Mouse (Mus musculus): ENCODE measurements around the gene Dnah11.

DNA sequence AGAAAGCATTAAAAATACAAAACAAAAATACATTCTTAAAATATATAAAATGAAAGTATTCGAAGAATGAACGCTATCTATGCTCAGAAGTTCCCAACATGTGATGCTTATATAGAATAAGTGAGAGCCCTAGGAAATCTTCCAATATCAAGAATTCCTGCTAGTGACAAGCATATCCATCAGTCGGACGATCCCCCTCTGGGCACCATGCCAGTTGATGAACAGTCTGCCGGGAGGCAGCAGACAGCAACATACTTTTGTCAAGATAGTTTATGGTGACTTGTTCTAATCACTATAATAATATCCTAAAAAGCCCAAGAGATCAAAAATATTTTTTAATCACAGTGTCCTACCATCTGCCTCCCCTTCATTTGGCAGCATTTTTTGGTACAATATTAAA, 114.7 kb downstream of the Dnah11 start:
- TF ChIP-seq CTCF (conservative IDR thresholded peaks at IDR 0.05; ENCODE audit: low read length) (no peak), NANOG (IDR thresholded peaks at IDR 0.05; ENCODE audit: borderline replicate concordance, low read length) (no peak)

Data from E14TG2a.4 (cell line).